Mouse (Mus musculus) lung, embryonic 14.5 days (tissue): Measurements from ENCODE around the gene Pcmt1. TPM values are rescaled to one million over a fixed set of nuclear protein-coding genes. Genes with fewer than 3 reads are reported as not detected.

Experiments
- ATAC-seq: fragments of 200-750 bp; cut with Nextera tagmentation; 2 replicates; pipeline ENCODE4 v1.8.0; 2017; ENCODE audit warnings: mild to moderate bottlenecking, moderate TSS enrichment, moderate library complexity; ENCODE audit not compliant: insufficient read depth
- DNase-seq: peaks from one replicate; pipeline ENCODE4 v3.0.0-alpha.2; 2015
- H3K27ac ChIP-seq: fragments of 300-500 bp; sonication (generic); 2 replicates; pipeline ENCODE4 v1.5.1; 2014; ENCODE audit warnings: low read depth, mild to moderate bottlenecking, moderate library complexity
- H3K27me3 ChIP-seq: fragments of 300-500 bp; sonication (generic); 2 replicates; pipeline ENCODE4 v1.6.1; 2014; ENCODE audit warnings: low read length, control low read depth; ENCODE audit not compliant: insufficient read depth
- H3K36me3 ChIP-seq: fragments of 300-500 bp; sonication (generic); 2 replicates; pipeline ENCODE4 v1.6.1; 2014; ENCODE audit warnings: control low read depth; ENCODE audit not compliant: insufficient read depth
- H3K4me1 ChIP-seq: fragments of 300-500 bp; sonication (generic); 2 replicates; pipeline ENCODE4 v1.6.1; 2014; ENCODE audit warnings: antibody characterized with exemption, control low read depth; ENCODE audit not compliant: insufficient read depth
- H3K4me2 ChIP-seq: fragments of 300-500 bp; sonication (generic); 2 replicates; pipeline ENCODE4 v1.6.1; 2014; ENCODE audit warnings: mild to moderate bottlenecking
- H3K4me3 ChIP-seq: fragments of 300-500 bp; sonication (generic); 2 replicates; pipeline ENCODE4 v1.5.1; 2014; ENCODE audit warnings: low read depth, low read length
- H3K9ac ChIP-seq: fragments of 300-500 bp; sonication (generic); 2 replicates; pipeline ENCODE4 v1.6.1; 2014
- H3K9me3 ChIP-seq: fragments of 300-500 bp; sonication (generic); 2 replicates; pipeline ENCODE4 v1.6.1; 2016; ENCODE audit warnings: low read depth, low read length, control low read depth
- CTCF ChIP-seq: IDR thresholded peaks from 2 replicates; pipeline ENCODE4 v1.5.1; 2016; ENCODE audit warnings: antibody characterized with exemption, low read depth
- WGBS: fragments of 180-500 bp; shearing (Covaris S2); extraction: QIAGEN DNeasy Blood & Tissue Kit; methylation state at CpG from one replicate; pipeline ENCODE4 v1.1.7; 2014; 5-methylcytosine and 5-hydroxymethylcytosine counted together
- polyA plus RNA-seq: library from polyadenylated mRNA; unstranded; fragments of >200 nt; fragmentation: Nextera tagmentation; extraction: Ambion mirVana; gene quantifications from 2 replicates; pipeline ENCODE4 v1.2.1, GENCODE M21; 2014

The Pcmt1 gene
- polyA plus RNA-seq, 1 experiment from 2014 or later = 114 TPM

DNA sequence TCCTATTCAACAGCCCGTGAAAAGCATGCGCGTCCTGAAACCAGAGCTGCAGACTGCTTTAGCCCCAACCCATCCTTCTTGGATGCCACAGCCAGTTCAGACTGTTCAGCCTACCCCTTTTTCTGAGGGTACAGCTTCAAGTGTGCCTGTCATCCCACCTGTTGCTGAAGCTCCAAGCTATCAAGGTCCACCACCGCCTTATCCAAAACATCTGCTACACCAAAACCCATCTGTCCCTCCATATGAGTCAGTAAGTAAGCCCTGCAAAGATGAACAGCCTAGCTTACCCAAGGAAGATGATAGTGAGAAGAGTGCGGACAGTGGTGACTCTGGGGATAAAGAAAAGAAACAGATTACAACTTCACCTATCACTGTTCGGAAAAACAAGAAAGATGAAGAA lies 21.6 kb upstream of the Pcmt1 start:
- Histone ChIP-seq H3K36me3 (peaks cover 91% of the 10 kb centered on the region), H3K27ac (no peak overlapping the region), H3K4me1 (no peaks in the 10 kb centered on the region), H3K9me3 (no peaks in the 10 kb centered on the region), H3K4me3 (no peak overlapping the region), H3K9ac (no peak overlapping the region), H3K4me2 (no peak overlapping the region), H3K27me3 (no peaks in the 10 kb centered on the region)
- WGBS = 97% methylated on average over 6 of the region's 6 CpGs
- ATAC-seq (no peak), DNase-seq (no peak)
- TF ChIP-seq CTCF = no peak

DNA sequence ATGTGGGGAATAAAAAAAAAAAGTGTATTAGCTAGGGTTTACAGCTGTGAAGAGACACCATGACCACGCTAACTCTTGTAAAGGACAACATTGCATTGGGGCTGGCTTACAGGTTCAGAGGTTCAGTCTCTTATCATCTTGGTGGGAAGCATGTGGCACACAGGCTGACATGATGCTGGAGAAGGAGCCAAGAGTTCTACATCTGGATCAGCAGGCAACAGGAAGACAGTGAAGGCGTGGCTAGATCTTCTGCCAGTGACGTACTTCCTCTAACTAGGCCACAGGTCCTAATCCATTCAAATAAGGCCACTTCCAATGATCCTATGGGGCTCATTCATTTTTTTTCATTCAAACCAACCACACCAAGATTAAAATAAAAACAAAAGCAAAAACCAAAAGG lies 19.2 kb upstream of the Pcmt1 start:
- no peak for DNase-seq
- Histone ChIP-seq H3K36me3 (peaks cover 93% of the 10 kb centered on the region), H3K27me3 (no peaks in the 10 kb centered on the region), H3K9ac (no peak overlapping the region), H3K4me1 (no peaks in the 10 kb centered on the region), H3K9me3 (no peaks in the 10 kb centered on the region), H3K4me2 (no peak overlapping the region), H3K4me3 (no peak overlapping the region), H3K27ac (no peak overlapping the region)
- ATAC-seq = no peak
- WGBS = 90% methylated on average over 3 of the region's 3 CpGs
- no peak for TF ChIP-seq CTCF

DNA sequence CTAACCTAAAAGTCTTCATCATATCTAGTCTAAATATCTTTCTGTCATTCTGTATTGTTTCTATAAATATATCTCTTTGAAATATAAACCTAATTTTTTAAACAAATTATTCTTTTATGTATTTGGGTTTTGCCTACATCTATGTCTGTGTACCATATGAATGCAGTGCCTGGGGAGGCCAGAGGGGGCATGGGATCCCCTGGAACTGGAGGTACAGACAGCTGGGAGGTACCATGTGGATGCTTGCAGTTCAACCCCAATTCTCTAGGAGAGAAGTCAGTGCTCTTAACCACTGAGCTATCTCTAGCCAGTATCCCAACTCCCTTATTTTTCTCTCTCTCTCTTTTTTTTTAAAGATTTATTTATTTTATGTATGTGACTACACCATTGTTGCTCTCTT lies 14.3 kb upstream of the Pcmt1 start:
- no peak overlapping the region for H3K9ac ChIP-seq
- peaks cover 87% of the 10 kb centered on the region for H3K36me3 ChIP-seq
- no peaks in the 10 kb centered on the region for H3K27me3 ChIP-seq
- no peak overlapping the region for H3K27ac ChIP-seq
- TF ChIP-seq CTCF = no peak; the same call in 1 of the 2 replicates
- no peak overlapping the region for H3K4me3 ChIP-seq
- H3K4me1 ChIP-seq = no peaks in the 10 kb centered on the region
- no peak for DNase-seq
- ATAC-seq = no peak
- H3K4me2 ChIP-seq = no peak overlapping the region
- H3K9me3 ChIP-seq = no peaks in the 10 kb centered on the region

DNA sequence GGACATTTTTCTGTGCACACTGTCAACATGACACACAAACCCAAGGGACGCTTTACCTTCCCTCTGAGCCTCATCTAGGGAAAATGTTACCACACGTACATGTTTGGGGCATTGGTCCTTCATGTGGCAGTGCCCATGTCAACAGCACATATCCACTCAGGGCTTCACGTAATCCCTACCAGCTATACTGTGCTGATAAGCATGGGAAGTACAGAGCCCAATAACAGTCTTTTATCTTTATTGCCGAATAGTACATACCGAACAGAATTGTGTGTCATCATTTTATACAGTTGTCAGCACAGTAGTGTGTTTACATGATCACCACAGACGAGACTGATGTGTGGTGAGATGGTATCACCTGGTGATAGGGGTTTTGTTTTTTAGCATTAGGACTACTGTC lies 6.0 kb upstream of the Pcmt1 start:
- H3K4me3 ChIP-seq = no peak overlapping the region

DNA sequence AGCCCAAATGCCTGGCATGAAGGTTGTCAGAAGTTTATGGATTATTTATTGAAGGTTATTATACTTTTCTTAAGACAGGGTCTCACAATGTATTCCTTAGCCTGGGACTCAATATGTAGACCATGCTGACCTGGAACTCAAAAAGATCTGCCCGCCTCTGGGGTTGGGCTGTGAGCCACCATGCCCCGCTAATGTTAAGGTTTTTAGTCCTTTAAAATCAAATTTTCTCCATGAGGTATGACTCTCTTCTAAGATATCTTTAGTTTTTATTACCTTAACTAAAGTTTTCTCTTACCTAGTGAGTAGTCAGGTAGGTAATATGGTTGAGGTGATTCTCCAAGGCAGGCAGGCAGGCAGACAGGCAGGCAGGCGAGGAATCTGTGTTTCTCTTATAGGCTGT lies 1.3 kb upstream of the Pcmt1 start:
- no peak overlapping the region; the same call in 1 of the 2 replicates for H3K27ac ChIP-seq
- WGBS = 48% methylated on average over 3 of the region's 3 CpGs
- H3K36me3 ChIP-seq = peaks cover 31% of the 10 kb centered on the region
- peak; percentile 17 for DNase-seq
- H3K9me3 ChIP-seq = no peaks in the 10 kb centered on the region
- no peak for ATAC-seq
- H3K9ac ChIP-seq = peak overlapping the region; percentile 99
- peak overlapping the region; percentile 81 for H3K4me2 ChIP-seq
- H3K27me3 ChIP-seq = no peaks in the 10 kb centered on the region
- peaks cover 13% of the 10 kb centered on the region for H3K4me1 ChIP-seq
- no peak for TF ChIP-seq CTCF
- H3K4me3 ChIP-seq = peak overlapping the region; percentile 94

More for the DNA sequence above, 6.0 kb upstream of the Pcmt1 start:
- H3K27me3 ChIP-seq = no peaks in the 10 kb centered on the region
- peaks cover 12% of the 10 kb centered on the region for H3K36me3 ChIP-seq
- no peak for DNase-seq
- no peaks in the 10 kb centered on the region for H3K9me3 ChIP-seq
- no peak overlapping the region for H3K9ac ChIP-seq
- H3K27ac ChIP-seq = no peak overlapping the region
- WGBS = 81% methylated on average over 6 of the region's 6 CpGs
- TF ChIP-seq CTCF = no peak
- H3K4me2 ChIP-seq = no peak overlapping the region
- no peak for ATAC-seq
- peaks cover 8% of the 10 kb centered on the region; the same call in 1 of the 2 replicates for H3K4me1 ChIP-seq

- under 1% methylated on average over 56 of the region's 64 CpGs for WGBS
Measured at GRCm38 (mm10) chr10:7681343-7682025, 548 bp upstream of the Pcmt1 start.

DNA sequence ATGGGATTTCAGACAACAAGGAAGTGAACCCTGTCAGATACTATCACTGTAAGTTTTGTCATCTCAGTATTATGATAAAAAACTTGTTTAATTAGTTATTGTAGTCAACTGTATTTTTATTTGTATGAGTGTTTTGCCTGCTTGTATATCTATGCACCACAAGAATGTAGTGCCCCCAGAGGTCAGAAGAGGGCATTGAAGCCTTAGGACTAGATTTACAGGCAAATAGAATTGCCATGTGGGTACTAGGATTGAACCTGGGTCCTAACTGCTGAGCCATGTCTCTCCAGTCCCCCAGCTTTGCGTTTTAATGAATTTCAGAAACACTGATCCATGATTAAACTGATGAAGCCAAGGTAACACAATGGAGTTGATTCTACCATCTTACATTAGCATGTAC lies 7.3 kb downstream of the Pcmt1 start:
- Histone ChIP-seq H3K4me3 (no peak overlapping the region), H3K27ac (no peak overlapping the region), H3K4me1 (no peaks in the 10 kb centered on the region), H3K9me3 (no peaks in the 10 kb centered on the region), H3K27me3 (no peaks in the 10 kb centered on the region), H3K9ac (no peak overlapping the region), H3K36me3 (peaks cover 65% of the 10 kb centered on the region), H3K4me2 (no peak overlapping the region)
- DNase-seq (peak; percentile 63), ATAC-seq (no peak)
- TF ChIP-seq CTCF = peak; percentile 43
- WGBS = 68% methylated on average over 1 of the region's 1 CpGs

More at GRCm38 (mm10) chr10:7681343-7682025, 548 bp upstream of the Pcmt1 start:
- Histone ChIP-seq H3K9me3 (no peaks in the 10 kb centered on the region), H3K9ac (peak overlapping the region; percentile 99), H3K27me3 (no peaks in the 10 kb centered on the region), H3K4me2 (peak overlapping the region; percentile 81), H3K4me1 (peaks cover 13% of the 10 kb centered on the region), H3K4me3 (peak overlapping the region; percentile 94), H3K36me3 (peaks cover 38% of the 10 kb centered on the region), H3K27ac (peak overlapping the region; percentile 97)
- DNase-seq = peak; percentile 80
- peak; percentile 92 for ATAC-seq
- peak; percentile 48 for TF ChIP-seq CTCF
